Mouse (Mus musculus) cerebral cortex, adult 2 months (tissue): ENCODE results near the gene Epb41l5.

Source experiments
- WGBS: fragments of 180-500 bp; shearing (Covaris S2); methylation state at CpG from one replicate; pipeline ENCODE4 v1.1.7; 2018; 5-methylcytosine and 5-hydroxymethylcytosine counted together

The Epb41l5 gene

DNA sequence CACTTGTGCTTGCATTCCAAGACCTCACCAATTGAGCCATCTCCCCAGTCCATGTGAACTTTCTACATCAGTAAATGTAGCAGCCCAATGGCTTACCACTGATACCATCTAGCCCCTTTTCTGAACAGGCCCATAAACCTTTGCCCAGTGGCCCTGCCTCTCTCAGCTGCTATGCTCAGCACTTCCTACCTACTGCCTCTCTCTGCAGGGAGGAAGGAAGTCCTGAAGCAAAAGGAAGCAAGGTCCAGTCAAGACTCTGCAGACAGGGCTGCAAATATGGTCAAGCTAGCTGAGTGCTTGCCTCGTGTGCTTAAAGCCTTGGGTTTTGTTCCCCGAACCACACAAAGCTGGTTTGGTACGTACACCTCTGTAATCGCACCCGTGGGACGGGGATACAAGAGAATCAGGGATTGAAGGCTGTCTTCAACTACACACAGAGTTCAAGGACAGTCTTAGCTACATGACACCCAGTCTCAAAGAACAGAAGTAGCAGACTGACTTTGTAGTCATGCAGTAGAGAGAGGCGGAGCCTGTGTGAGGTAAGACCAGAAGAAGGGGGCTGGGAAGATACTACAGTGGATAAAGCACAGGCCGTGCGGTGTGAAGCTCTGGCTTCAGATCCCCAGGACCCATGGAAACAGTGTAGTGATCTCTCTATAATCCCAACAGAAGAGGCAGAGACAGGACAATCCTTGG, 150.1 kb downstream of the Epb41l5 start:
- 77% methylated on average over 9 of the region's 9 CpGs for WGBS

- 79% methylated on average over 5 of the region's 5 CpGs for WGBS
Measured at GRCm38 (mm10) chr1:119497346-119498004, 151.3 kb downstream of the Epb41l5 start.

DNA sequence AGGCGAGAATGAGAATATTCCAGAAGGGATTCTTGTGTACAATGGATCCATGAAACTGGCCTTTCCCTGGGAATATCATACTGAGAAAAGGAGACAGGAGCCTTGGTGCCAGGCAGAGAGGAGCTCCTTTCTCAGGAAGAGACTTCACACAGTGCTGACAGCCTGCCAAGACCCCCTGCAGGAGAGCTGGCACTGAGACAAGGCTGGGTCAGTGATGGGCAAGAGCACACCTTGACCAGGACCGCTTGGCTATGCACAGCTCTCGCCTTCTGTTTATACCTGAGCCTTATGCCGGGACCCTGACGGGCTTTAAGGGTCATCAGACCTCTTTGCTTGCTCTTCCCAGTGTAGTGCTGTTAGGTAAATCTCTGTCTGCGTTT, 153.4 kb downstream of the Epb41l5 start:
- WGBS: 89% methylated on average over 6 of the region's 6 CpGs
